Mouse (Mus musculus) hindbrain, embryonic 11.5 days (tissue): Measurements from ENCODE around the gene Adcy5. TPM values are rescaled to one million over a fixed set of nuclear protein-coding genes. Genes with fewer than 3 reads are reported as not detected.

ENCODE experiments used
- ATAC-seq: fragments of 200-750 bp; cut with Nextera tagmentation; 2 replicates; pipeline ENCODE4 v1.8.0; 2017; ENCODE audit warnings: mild to moderate bottlenecking, moderate TSS enrichment, moderate library complexity; ENCODE audit not compliant: low FRiP score
- DNase-seq: peaks from one replicate; pipeline ENCODE4 v3.0.0-alpha.2; 2015; ENCODE audit warnings: low spot score
- H3K27ac ChIP-seq: fragments of 300-500 bp; sonication (generic); 2 replicates; pipeline ENCODE4 v1.5.1; 2014; ENCODE audit warnings: mild to moderate bottlenecking, low read depth, low read length
- H3K27me3 ChIP-seq: fragments of 300-500 bp; sonication (generic); 2 replicates; pipeline ENCODE4 v1.6.1; 2014; ENCODE audit warnings: mild to moderate bottlenecking, low read length, moderate library complexity, mixed read lengths; ENCODE audit not compliant: control insufficient read depth, insufficient read depth
- H3K36me3 ChIP-seq: fragments of 300-500 bp; sonication (generic); 2 replicates; pipeline ENCODE4 v1.6.1; 2014; ENCODE audit warnings: mild to moderate bottlenecking, low read length, moderate library complexity, mixed read lengths; ENCODE audit not compliant: control insufficient read depth, insufficient read depth
- H3K4me1 ChIP-seq: fragments of 300-500 bp; sonication (generic); replicated peaks from 2 replicates; pipeline ENCODE4 v1.6.1; 2014; ENCODE audit warnings: low read length, mixed read lengths; ENCODE audit not compliant: control insufficient read depth, insufficient read depth
- H3K4me2 ChIP-seq: fragments of 300-500 bp; sonication (generic); replicated peaks from 2 replicates; pipeline ENCODE4 v1.6.1; 2014; ENCODE audit warnings: mild to moderate bottlenecking, low read depth, low read length
- H3K4me3 ChIP-seq: fragments of 300-500 bp; sonication (generic); 2 replicates; pipeline ENCODE4 v1.5.1; 2014; ENCODE audit warnings: low read depth, low read length
- H3K9ac ChIP-seq: fragments of 300-500 bp; sonication (generic); 2 replicates; pipeline ENCODE4 v1.6.1; 2014; ENCODE audit warnings: low read depth, low read length
- H3K9me3 ChIP-seq: fragments of 300-500 bp; sonication (generic); 2 replicates; pipeline ENCODE4 v1.6.1; 2016; ENCODE audit warnings: low read length; ENCODE audit not compliant: control insufficient read depth
- WGBS: fragments of 180-500 bp; shearing (Covaris S2); extraction: QIAGEN DNeasy Blood & Tissue Kit; methylation state at CpG from one replicate; pipeline ENCODE4 v1.1.7; 2014; 5-methylcytosine and 5-hydroxymethylcytosine counted together
- polyA plus RNA-seq: library from polyadenylated mRNA; unstranded; fragments of >200 nt; fragmentation: Nextera tagmentation; extraction: Ambion mirVana; gene quantifications from 2 replicates; pipeline ENCODE4 v1.2.1, GENCODE M21; 2014

The Adcy5 gene
- polyA plus RNA-seq, 1 experiment from 2014 or later = 2.9 TPM

- WGBS = 83% methylated on average over 6 of the region's 6 CpGs
- Histone ChIP-seq H3K36me3 (no peaks in the 10 kb centered on the region), H3K27ac (no peak overlapping the region), H3K9me3 (no peaks in the 10 kb centered on the region), H3K4me1 (no peaks in the 10 kb centered on the region), H3K4me3 (no peak overlapping the region), H3K9ac (no peak overlapping the region), H3K27me3 (no peaks in the 10 kb centered on the region), H3K4me2 (no peak overlapping the region)
- no peak for DNase-seq
- ATAC-seq = no peak
Observed at GRCm38 (mm10) chr16:35278166-35278565, 123.5 kb downstream of the Adcy5 start.

GRCm38 (mm10) chr16:35282456-35282855, 127.8 kb downstream of the Adcy5 start:
- H3K27me3 ChIP-seq = no peaks in the 10 kb centered on the region
- H3K9ac ChIP-seq = no peak overlapping the region
- no peaks in the 10 kb centered on the region for H3K9me3 ChIP-seq
- no peak overlapping the region for H3K27ac ChIP-seq
- H3K4me1 ChIP-seq = no peaks in the 10 kb centered on the region
- DNase-seq (no peak), ATAC-seq (no peak)
- 81% methylated on average over 2 of the region's 2 CpGs for WGBS
- no peaks in the 10 kb centered on the region for H3K36me3 ChIP-seq
- no peak overlapping the region for H3K4me3 ChIP-seq
- H3K4me2 ChIP-seq = no peak overlapping the region

GRCm38 (mm10) chr16:35285821-35286220, 131.1 kb downstream of the Adcy5 start:
- H3K9me3 ChIP-seq = no peaks in the 10 kb centered on the region
- no peaks in the 10 kb centered on the region for H3K36me3 ChIP-seq
- H3K4me1 ChIP-seq = no peaks in the 10 kb centered on the region
- H3K27me3 ChIP-seq = no peaks in the 10 kb centered on the region
- H3K4me2 ChIP-seq = no peak overlapping the region
- no peak overlapping the region for H3K27ac ChIP-seq
- no peak overlapping the region for H3K4me3 ChIP-seq
- H3K9ac ChIP-seq = no peak overlapping the region
- DNase-seq = no peak
- ATAC-seq = no peak
- WGBS = 80% methylated on average over 9 of the region's 9 CpGs

GRCm38 (mm10) chr16:35287244-35287643, 132.6 kb downstream of the Adcy5 start:
- WGBS = 92% methylated on average over 5 of the region's 5 CpGs
- Histone ChIP-seq H3K27me3 (no peaks in the 10 kb centered on the region), H3K4me1 (no peaks in the 10 kb centered on the region), H3K4me3 (no peak overlapping the region), H3K36me3 (no peaks in the 10 kb centered on the region), H3K9ac (no peak overlapping the region), H3K9me3 (no peaks in the 10 kb centered on the region), H3K27ac (no peak overlapping the region), H3K4me2 (no peak overlapping the region)
- DNase-seq (no peak), ATAC-seq (no peak)

GRCm38 (mm10) chr16:35297786-35298185, 143.1 kb downstream of the Adcy5 start:
- Histone ChIP-seq H3K4me2 (no peak overlapping the region), H3K9me3 (no peaks in the 10 kb centered on the region), H3K27me3 (no peaks in the 10 kb centered on the region), H3K36me3 (no peaks in the 10 kb centered on the region), H3K27ac (no peak overlapping the region), H3K9ac (no peak overlapping the region), H3K4me1 (no peaks in the 10 kb centered on the region), H3K4me3 (no peak overlapping the region)
- no peak for ATAC-seq
- no peak for DNase-seq
- 92% methylated on average over 5 of the region's 5 CpGs for WGBS

GRCm38 (mm10) chr16:35300156-35300555, 145.5 kb downstream of the Adcy5 start:
- Histone ChIP-seq H3K4me1 (no peaks in the 10 kb centered on the region), H3K27ac (no peak overlapping the region), H3K27me3 (no peaks in the 10 kb centered on the region), H3K36me3 (no peaks in the 10 kb centered on the region), H3K4me2 (no peak overlapping the region), H3K9me3 (no peaks in the 10 kb centered on the region), H3K4me3 (no peak overlapping the region), H3K9ac (no peak overlapping the region)
- DNase-seq = no peak
- WGBS = 79% methylated on average over 6 of the region's 6 CpGs
- ATAC-seq = no peak

GRCm38 (mm10) chr16:35302441-35303280, 148.0 kb downstream of the Adcy5 start:
- no peaks in the 10 kb centered on the region for H3K9me3 ChIP-seq
- ATAC-seq = no peak
- H3K9ac ChIP-seq = no peak overlapping the region
- H3K27ac ChIP-seq = no peak overlapping the region
- H3K4me3 ChIP-seq = no peak overlapping the region
- peak; percentile 48 for DNase-seq
- no peaks in the 10 kb centered on the region for H3K27me3 ChIP-seq
- 52% methylated on average over 7 of the region's 7 CpGs for WGBS
- no peaks in the 10 kb centered on the region for H3K4me1 ChIP-seq
- H3K36me3 ChIP-seq = no peaks in the 10 kb centered on the region
- H3K4me2 ChIP-seq = no peak overlapping the region

- Histone ChIP-seq H3K9me3 (no peaks in the 10 kb centered on the region), H3K9ac (no peak overlapping the region), H3K36me3 (no peaks in the 10 kb centered on the region), H3K27me3 (no peaks in the 10 kb centered on the region), H3K4me2 (no peak overlapping the region), H3K27ac (no peak overlapping the region), H3K4me3 (no peak overlapping the region), H3K4me1 (no peaks in the 10 kb centered on the region)
- WGBS = 93% methylated on average over 6 of the region's 6 CpGs
- DNase-seq (no peak), ATAC-seq (no peak)
Observed at GRCm38 (mm10) chr16:35303721-35304120, 149.0 kb downstream of the Adcy5 start.

GRCm38 (mm10) chr16:35304416-35304815, 149.7 kb downstream of the Adcy5 start:
- no peak for ATAC-seq
- H3K4me2 ChIP-seq = no peak overlapping the region
- no peak overlapping the region for H3K9ac ChIP-seq
- no peaks in the 10 kb centered on the region for H3K27me3 ChIP-seq
- no peak overlapping the region for H3K27ac ChIP-seq
- WGBS = 92% methylated on average over 5 of the region's 5 CpGs
- no peak overlapping the region for H3K4me3 ChIP-seq
- DNase-seq = no peak
- no peaks in the 10 kb centered on the region for H3K4me1 ChIP-seq
- H3K9me3 ChIP-seq = no peaks in the 10 kb centered on the region
- no peaks in the 10 kb centered on the region for H3K36me3 ChIP-seq
